Mouse (Mus musculus): ENCODE measurements around the gene Agbl3. TPM values are rescaled to one million over a fixed set of nuclear protein-coding genes. Genes with fewer than 3 reads are reported as not detected.

Agbl3 gene
- polyA plus RNA-seq, 1 experiment from 2014 or later, result 4.8 TPM

GRCm38 (mm10) chr6:34866786-34867185, 86.6 kb downstream of the Agbl3 start:
- Histone ChIP-seq H3K4me3 (ENCODE audit: low read depth, low read length) (no peak overlapping the region), H3K4me1 (replicated peaks; ENCODE audit: control insufficient read depth, insufficient read depth, low read length) (no peaks in the 10 kb centered on the region), H3K27ac (ENCODE audit: low read depth, low read length) (no peak overlapping the region), H3K9me3 (ENCODE audit: control insufficient read depth, low read length) (no peaks in the 10 kb centered on the region), H3K4me2 (ENCODE audit: low read depth, low read length, severe bottlenecking) (no peak overlapping the region), H3K9ac (ENCODE audit: low read length) (no peak overlapping the region), H3K27me3 (ENCODE audit: control insufficient read depth, insufficient read depth, low read length) (no peaks in the 10 kb centered on the region), H3K36me3 (ENCODE audit: control insufficient read depth, insufficient read depth, low read length) (no peaks in the 10 kb centered on the region)
- ATAC-seq (replicated peaks; ENCODE audit: low FRiP score) (no peak), DNase-seq (ENCODE audit: low spot score) (no peak)
- 54% methylated on average over 8 of the region's 8 CpGs for WGBS

GRCm38 (mm10) chr6:34867301-34867994, 87.2 kb downstream of the Agbl3 start:
- Histone ChIP-seq H3K27me3 (ENCODE audit: control insufficient read depth, insufficient read depth, low read length) (no peaks in the 10 kb centered on the region), H3K27ac (ENCODE audit: low read depth, low read length) (no peak overlapping the region), H3K4me3 (ENCODE audit: low read depth, low read length) (no peak overlapping the region), H3K9ac (ENCODE audit: low read length) (no peak overlapping the region), H3K36me3 (ENCODE audit: control insufficient read depth, insufficient read depth, low read length) (no peaks in the 10 kb centered on the region), H3K4me2 (ENCODE audit: low read depth, low read length, severe bottlenecking) (no peak overlapping the region), H3K4me1 (replicated peaks; ENCODE audit: control insufficient read depth, insufficient read depth, low read length) (no peaks in the 10 kb centered on the region), H3K9me3 (ENCODE audit: control insufficient read depth, low read length) (no peaks in the 10 kb centered on the region)
- 83% methylated on average over 16 of the region's 16 CpGs for WGBS
- ATAC-seq (replicated peaks; ENCODE audit: low FRiP score), result no peak
- DNase-seq (ENCODE audit: low spot score), result no peak

- DNase-seq (ENCODE audit: low spot score) (no peak), ATAC-seq (replicated peaks; ENCODE audit: low FRiP score) (no peak)
- Histone ChIP-seq H3K4me1 (replicated peaks; ENCODE audit: control insufficient read depth, insufficient read depth, low read length) (no peaks in the 10 kb centered on the region), H3K4me3 (ENCODE audit: low read depth, low read length) (no peak overlapping the region), H3K36me3 (ENCODE audit: control insufficient read depth, insufficient read depth, low read length) (no peaks in the 10 kb centered on the region), H3K4me2 (ENCODE audit: low read depth, low read length, severe bottlenecking) (no peak overlapping the region), H3K27ac (ENCODE audit: low read depth, low read length) (no peak overlapping the region), H3K9ac (ENCODE audit: low read length) (no peak overlapping the region), H3K27me3 (ENCODE audit: control insufficient read depth, insufficient read depth, low read length) (no peaks in the 10 kb centered on the region), H3K9me3 (ENCODE audit: control insufficient read depth, low read length) (no peaks in the 10 kb centered on the region)
- WGBS, result 78% methylated on average over 10 of the region's 10 CpGs
Observed at GRCm38 (mm10) chr6:34867995-34868350, 87.7 kb downstream of the Agbl3 start.

GRCm38 (mm10) chr6:34868507-34869217, 88.4 kb downstream of the Agbl3 start:
- no peaks in the 10 kb centered on the region for H3K36me3 ChIP-seq (ENCODE audit: control insufficient read depth, insufficient read depth, low read length)
- H3K4me3 ChIP-seq (ENCODE audit: low read depth, low read length), result no peak overlapping the region
- H3K4me2 ChIP-seq (ENCODE audit: low read depth, low read length, severe bottlenecking), result no peak overlapping the region
- DNase-seq (ENCODE audit: low spot score), result no peak
- H3K9ac ChIP-seq (ENCODE audit: low read length), result no peak overlapping the region
- no peaks in the 10 kb centered on the region for H3K9me3 ChIP-seq (ENCODE audit: control insufficient read depth, low read length)
- no peaks in the 10 kb centered on the region for H3K27me3 ChIP-seq (ENCODE audit: control insufficient read depth, insufficient read depth, low read length)
- no peaks in the 10 kb centered on the region for H3K4me1 ChIP-seq (replicated peaks; ENCODE audit: control insufficient read depth, insufficient read depth, low read length)
- no peak overlapping the region for H3K27ac ChIP-seq (ENCODE audit: low read depth, low read length)
- WGBS, result 90% methylated on average over 20 of the region's 20 CpGs
- ATAC-seq (replicated peaks; ENCODE audit: low FRiP score), result no peak

GRCm38 (mm10) chr6:34869225-34869915, 89.1 kb downstream of the Agbl3 start:
- H3K27me3 ChIP-seq (ENCODE audit: control insufficient read depth, insufficient read depth, low read length), result no peaks in the 10 kb centered on the region
- 84% methylated on average over 13 of the region's 13 CpGs for WGBS
- H3K9ac ChIP-seq (ENCODE audit: low read length), result no peak overlapping the region
- no peak overlapping the region for H3K4me3 ChIP-seq (ENCODE audit: low read depth, low read length)
- H3K27ac ChIP-seq (ENCODE audit: low read depth, low read length), result no peak overlapping the region
- ATAC-seq (replicated peaks; ENCODE audit: low FRiP score) (no peak), DNase-seq (ENCODE audit: low spot score) (no peak)
- no peaks in the 10 kb centered on the region for H3K4me1 ChIP-seq (replicated peaks; ENCODE audit: control insufficient read depth, insufficient read depth, low read length)
- H3K36me3 ChIP-seq (ENCODE audit: control insufficient read depth, insufficient read depth, low read length), result no peaks in the 10 kb centered on the region
- no peaks in the 10 kb centered on the region for H3K9me3 ChIP-seq (ENCODE audit: control insufficient read depth, low read length)
- no peak overlapping the region for H3K4me2 ChIP-seq (ENCODE audit: low read depth, low read length, severe bottlenecking)

GRCm38 (mm10) chr6:34870136-34870535, 89.9 kb downstream of the Agbl3 start:
- Histone ChIP-seq H3K27me3 (ENCODE audit: control insufficient read depth, insufficient read depth, low read length) (no peaks in the 10 kb centered on the region), H3K36me3 (ENCODE audit: control insufficient read depth, insufficient read depth, low read length) (no peaks in the 10 kb centered on the region), H3K4me3 (ENCODE audit: low read depth, low read length) (no peak overlapping the region), H3K4me2 (ENCODE audit: low read depth, low read length, severe bottlenecking) (no peak overlapping the region), H3K27ac (ENCODE audit: low read depth, low read length) (no peak overlapping the region), H3K9me3 (ENCODE audit: control insufficient read depth, low read length) (no peaks in the 10 kb centered on the region), H3K9ac (ENCODE audit: low read length) (no peak overlapping the region), H3K4me1 (replicated peaks; ENCODE audit: control insufficient read depth, insufficient read depth, low read length) (no peaks in the 10 kb centered on the region)
- ATAC-seq (replicated peaks; ENCODE audit: low FRiP score), result no peak
- no peak for DNase-seq (ENCODE audit: low spot score)
- 87% methylated on average over 5 of the region's 5 CpGs for WGBS

GRCm38 (mm10) chr6:34870724-34871123, 90.5 kb downstream of the Agbl3 start:
- Histone ChIP-seq H3K4me1 (replicated peaks; ENCODE audit: control insufficient read depth, insufficient read depth, low read length) (no peaks in the 10 kb centered on the region), H3K27me3 (ENCODE audit: control insufficient read depth, insufficient read depth, low read length) (no peaks in the 10 kb centered on the region), H3K4me2 (ENCODE audit: low read depth, low read length, severe bottlenecking) (no peak overlapping the region), H3K36me3 (ENCODE audit: control insufficient read depth, insufficient read depth, low read length) (no peaks in the 10 kb centered on the region), H3K27ac (ENCODE audit: low read depth, low read length) (no peak overlapping the region), H3K9ac (ENCODE audit: low read length) (no peak overlapping the region), H3K4me3 (ENCODE audit: low read depth, low read length) (no peak overlapping the region), H3K9me3 (ENCODE audit: control insufficient read depth, low read length) (no peaks in the 10 kb centered on the region)
- ATAC-seq (replicated peaks; ENCODE audit: low FRiP score) (no peak), DNase-seq (ENCODE audit: low spot score) (no peak)
- 83% methylated on average over 5 of the region's 5 CpGs for WGBS

GRCm38 (mm10) chr6:34871929-34872328, 91.7 kb downstream of the Agbl3 start:
- WGBS, result 92% methylated on average over 7 of the region's 7 CpGs
- Histone ChIP-seq H3K4me2 (ENCODE audit: low read depth, low read length, severe bottlenecking) (no peak overlapping the region), H3K27me3 (ENCODE audit: control insufficient read depth, insufficient read depth, low read length) (no peaks in the 10 kb centered on the region), H3K4me3 (ENCODE audit: low read depth, low read length) (no peak overlapping the region), H3K9me3 (ENCODE audit: control insufficient read depth, low read length) (no peaks in the 10 kb centered on the region), H3K27ac (ENCODE audit: low read depth, low read length) (no peak overlapping the region), H3K36me3 (ENCODE audit: control insufficient read depth, insufficient read depth, low read length) (no peaks in the 10 kb centered on the region), H3K9ac (ENCODE audit: low read length) (no peak overlapping the region), H3K4me1 (replicated peaks; ENCODE audit: control insufficient read depth, insufficient read depth, low read length) (no peaks in the 10 kb centered on the region)
- no peak for DNase-seq (ENCODE audit: low spot score)
- no peak for ATAC-seq (replicated peaks; ENCODE audit: low FRiP score)
